Mouse (Mus musculus): ENCODE data around the gene Kank1. TPM values are rescaled to one million over a fixed set of nuclear protein-coding genes. Genes with fewer than 3 reads are reported as not detected.

Kank1 gene
- total RNA-seq, 2 experiments from 2014 or later: 28.4 to 29.5 TPM

Other genes starting within 250 kb of the Kank1 start
- gene Dock8, start 237.4 kb upstream of the Kank1 start, total RNA-seq (2021): 1 to 10 TPM; 2.5 to 4.2 TPM

All from layer of hippocampus, postnatal 10 days (tissue).